Mouse (Mus musculus) kidney, adult 2 months (tissue): ENCODE results near the gene Gpat2.

ENCODE experiments used
- CTCF ChIP-seq: fragments of 200-500 bp; conservative IDR thresholded peaks from 2 replicates; pipeline ENCODE4 v1.5.1; 2011; ENCODE audit warnings: low read depth, mild to moderate bottlenecking, control low read depth, low read length, moderate library complexity, mixed read lengths; ENCODE audit not compliant: insufficient read depth, insufficient read length
- POLR2A ChIP-seq: fragments of 200-500 bp; IDR thresholded peaks from one replicate; pipeline ENCODE4 v1.6.1; 2011; ENCODE audit warnings: low read depth, low read length, control low read depth

- TF ChIP-seq POLR2A (no peak), CTCF (no peak)
Observed at GRCm38 (mm10) chr2:127482533-127482911, 57.5 kb downstream of the Gpat2 start.
